Mouse (Mus musculus) liver, postnatal 0 days (tissue): ENCODE data around the gene Fbln1.

Source experiments
- CTCF ChIP-seq: sonication (generic); IDR thresholded peaks from 2 replicates; pipeline ENCODE4 v1.5.1; 2016; ENCODE audit warnings: antibody characterized with exemption, low read depth
- EP300 ChIP-seq: IDR thresholded peaks from 2 replicates; pipeline ENCODE4 v1.6.1; 2016; ENCODE audit warnings: antibody characterized with exemption, low read depth, mild to moderate bottlenecking

DNA sequence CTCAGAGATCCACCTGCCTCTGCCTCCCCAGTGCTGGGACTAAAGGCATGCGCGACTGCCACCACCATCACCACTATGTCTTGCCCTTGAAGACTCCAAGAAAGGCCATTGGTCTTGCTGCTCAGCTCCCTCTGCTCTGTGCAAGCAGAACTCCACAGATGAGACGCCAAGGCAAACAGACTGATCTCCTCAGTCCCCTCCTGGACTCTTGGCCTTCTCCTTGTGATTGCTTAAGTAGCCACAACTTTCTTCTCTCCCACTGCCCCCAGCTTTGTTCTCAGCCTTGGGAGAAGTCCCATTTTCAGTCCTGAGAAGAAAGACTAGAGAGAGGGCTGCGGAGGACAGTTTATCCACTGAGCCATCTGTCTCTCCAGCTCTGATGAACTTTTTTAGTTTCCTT is 23.7 kb upstream of the Fbln1 start:
- TF ChIP-seq CTCF (no peak), EP300 (no peak)
